Mouse (Mus musculus) thymus, postnatal 14 days (tissue): ENCODE results near the gene Atg7.
"Not testable (repeated sequence)": the region's sequence is repeated elsewhere in the genome, so short reads cannot be mapped to it uniquely, and the experiment has no call there.

ENCODE experiments used
- DNase-seq: peaks from one replicate; pipeline ENCODE4 v3.0.0; 2021

Gene Atg7

GRCm38 (mm10) chr6:114886012-114886411, 243.1 kb downstream of the Atg7 start:
- DNase-seq = no peak

DNA sequence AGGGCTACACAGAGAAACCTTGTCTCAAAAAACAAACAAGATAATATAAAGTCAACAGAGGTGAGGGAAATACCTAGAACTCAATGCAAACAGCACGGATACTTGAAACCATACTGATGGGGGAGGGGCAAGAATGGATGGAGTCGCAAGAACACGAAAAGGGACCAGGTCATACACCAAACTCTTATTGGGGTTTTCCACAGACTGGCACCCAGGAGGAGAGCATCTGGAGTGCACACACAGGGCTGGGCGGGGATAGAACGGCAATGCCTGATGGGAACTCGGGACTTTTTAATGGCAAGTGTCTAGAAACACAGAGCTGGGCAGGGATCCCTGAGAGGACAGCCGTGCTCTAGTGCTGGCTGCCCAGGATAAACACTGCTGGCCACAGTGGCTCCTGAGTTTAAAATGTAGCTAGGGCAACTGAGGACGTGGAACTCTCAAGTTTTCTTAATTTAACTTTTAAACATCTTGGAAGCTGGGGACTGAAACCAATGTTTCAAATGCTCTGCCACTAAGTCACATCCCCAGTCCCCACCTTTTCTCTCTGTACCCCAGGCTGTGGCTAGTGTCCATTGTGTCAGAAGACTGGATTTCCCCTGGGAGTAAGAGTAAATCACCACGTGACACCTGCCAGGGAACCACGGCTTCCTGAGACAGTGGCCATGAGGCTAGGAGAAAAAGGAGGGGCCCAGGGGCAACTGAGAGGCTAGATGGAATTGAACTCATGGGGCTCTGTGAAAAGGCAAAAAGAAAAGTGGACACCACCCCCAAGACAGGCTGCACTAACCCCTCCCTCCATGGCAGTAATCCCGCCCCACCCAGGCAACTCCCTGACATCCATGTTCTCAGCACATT, 243.8 kb downstream of the Atg7 start:
- no peak for DNase-seq

DNA sequence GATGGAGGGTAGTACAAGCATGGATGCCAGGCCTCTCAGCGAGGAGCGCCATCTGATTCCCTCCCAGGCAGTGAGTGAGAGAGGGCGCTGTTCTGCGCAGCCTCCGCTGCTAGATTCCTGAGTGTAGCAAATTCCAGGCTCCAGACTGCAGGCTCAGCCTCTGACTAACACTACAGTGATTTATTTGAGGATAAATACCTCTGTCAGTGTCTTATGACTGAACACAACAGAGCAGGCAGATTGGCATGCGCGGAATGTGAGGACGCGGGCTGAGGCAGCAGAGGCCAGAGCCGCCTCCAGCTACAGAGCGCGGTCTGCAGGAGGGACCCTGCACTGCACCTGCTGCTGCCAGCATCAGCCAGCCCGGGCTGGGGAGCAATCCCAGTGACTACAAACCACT, 246.0 kb downstream of the Atg7 start:
- no peak for DNase-seq

GRCm38 (mm10) chr6:114889971-114890370, 247.1 kb downstream of the Atg7 start:
- DNase-seq = not testable (repeated sequence)

GRCm38 (mm10) chr6:114890411-114891115, 247.7 kb downstream of the Atg7 start:
- DNase-seq = no peak

DNA sequence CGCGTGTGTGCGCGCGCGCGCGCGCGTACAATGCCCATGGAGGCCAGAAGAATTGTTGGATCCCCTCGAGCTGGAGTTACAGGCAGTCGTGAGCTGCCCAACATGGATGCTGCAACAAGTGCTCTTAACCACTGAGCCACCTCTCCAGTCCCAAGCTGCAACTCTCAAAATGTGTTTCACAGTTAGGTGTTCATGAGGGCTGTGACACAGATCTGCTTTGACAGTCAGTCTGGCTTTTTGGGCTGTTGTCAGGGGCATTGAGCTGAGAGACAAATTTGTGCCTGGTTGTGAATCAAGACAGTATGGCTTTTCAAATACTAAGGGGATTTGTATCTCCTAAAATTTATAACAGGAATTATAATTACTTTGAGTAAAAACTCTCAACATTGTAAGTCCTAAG, 248.4 kb downstream of the Atg7 start:
- DNase-seq = no peak

DNA sequence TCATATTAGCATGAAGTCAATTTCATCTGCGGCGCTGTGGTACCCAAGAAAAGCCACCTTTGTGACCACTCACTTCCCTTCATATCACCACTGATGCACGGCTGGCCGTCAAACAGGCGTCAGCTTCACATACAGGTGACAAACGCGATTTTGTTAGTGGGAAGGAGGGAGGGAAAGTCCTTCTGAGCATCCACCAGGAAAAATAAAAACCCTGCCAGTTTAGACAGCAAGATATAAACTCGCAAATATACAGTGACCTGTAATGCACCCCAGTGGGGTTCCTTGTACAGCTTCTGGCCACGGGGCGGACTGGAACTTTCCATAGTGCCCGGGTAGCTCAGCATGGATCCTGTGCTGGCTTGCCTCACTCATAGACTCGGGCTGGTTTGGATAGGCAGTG, 248.9 kb downstream of the Atg7 start:
- DNase-seq = no peak

GRCm38 (mm10) chr6:114892363-114892762, 249.5 kb downstream of the Atg7 start:
- no peak for DNase-seq

GRCm38 (mm10) chr6:114893427-114894209, 250.7 kb downstream of the Atg7 start:
- DNase-seq = peak; percentile 76

DNA sequence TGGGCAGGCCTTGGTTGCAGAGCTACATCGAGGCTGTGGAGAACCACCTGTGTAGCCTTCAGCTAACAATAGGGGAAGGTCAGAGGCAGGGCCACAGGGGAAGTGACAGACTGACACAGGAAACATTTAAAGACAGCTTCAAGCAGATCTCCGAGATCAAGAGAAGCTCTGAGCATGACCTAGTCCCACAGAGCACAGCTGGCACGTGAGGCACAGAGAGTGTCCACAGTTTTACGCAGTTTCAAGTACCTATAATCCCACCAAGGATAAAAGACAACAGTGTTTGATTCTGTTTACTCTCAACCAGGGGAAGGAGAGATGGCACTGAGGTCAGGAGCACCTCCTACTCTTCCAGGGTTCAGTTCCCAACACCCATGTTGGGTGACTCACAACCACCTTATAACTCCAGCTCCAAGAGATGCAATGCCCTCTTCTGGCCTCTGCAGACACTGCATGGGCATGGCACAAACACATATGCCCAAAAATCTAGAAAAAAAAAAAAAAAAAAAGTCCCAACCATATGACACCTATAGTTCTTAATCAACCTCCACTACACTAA, 251.7 kb downstream of the Atg7 start:
- DNase-seq = peak; percentile 62

DNA sequence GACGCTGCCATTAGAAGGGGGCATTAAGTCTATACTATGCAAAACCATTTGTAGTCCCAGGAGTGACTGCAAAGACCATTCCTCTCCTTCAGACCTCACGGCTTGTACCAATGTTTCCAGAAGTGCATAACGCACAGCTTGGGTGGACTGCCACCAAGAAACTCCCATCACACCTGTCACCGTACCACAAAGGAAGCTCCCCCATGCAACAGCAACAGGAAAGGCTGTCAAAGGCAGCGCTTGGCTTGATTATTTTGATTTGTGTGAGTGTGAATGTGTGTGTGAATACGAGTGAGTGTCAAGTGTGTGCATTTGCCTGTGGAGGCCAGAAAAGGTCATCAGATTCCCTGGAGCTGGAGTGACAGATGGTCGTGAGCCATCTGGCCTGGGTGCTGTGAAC, 252.3 kb downstream of the Atg7 start:
- no peak for DNase-seq

- no peak for DNase-seq
Measured at GRCm38 (mm10) chr6:114896281-114896680, 253.4 kb downstream of the Atg7 start.

- no peak for DNase-seq
Measured at GRCm38 (mm10) chr6:114898949-114899348, 256.1 kb downstream of the Atg7 start.

DNA sequence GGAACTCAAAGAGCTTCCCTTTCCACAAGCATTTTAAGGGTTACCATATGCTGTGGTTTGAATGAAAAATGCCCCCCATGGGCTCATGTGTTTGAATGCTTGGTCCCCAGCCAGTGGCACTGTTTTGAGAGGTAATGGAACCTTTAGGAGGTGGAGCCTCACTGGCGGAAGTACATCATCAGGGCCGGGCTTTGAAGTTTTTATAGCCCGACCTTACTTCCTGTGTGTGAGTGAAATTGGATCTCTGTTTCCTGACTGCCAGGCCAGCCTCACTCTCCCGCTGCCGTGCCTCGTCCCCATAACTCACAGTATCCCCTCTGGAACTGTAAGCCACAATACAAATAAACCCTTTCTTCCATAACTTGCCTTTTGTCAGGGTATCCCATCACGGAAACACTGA, 256.8 kb downstream of the Atg7 start:
- DNase-seq = no peak

DNA sequence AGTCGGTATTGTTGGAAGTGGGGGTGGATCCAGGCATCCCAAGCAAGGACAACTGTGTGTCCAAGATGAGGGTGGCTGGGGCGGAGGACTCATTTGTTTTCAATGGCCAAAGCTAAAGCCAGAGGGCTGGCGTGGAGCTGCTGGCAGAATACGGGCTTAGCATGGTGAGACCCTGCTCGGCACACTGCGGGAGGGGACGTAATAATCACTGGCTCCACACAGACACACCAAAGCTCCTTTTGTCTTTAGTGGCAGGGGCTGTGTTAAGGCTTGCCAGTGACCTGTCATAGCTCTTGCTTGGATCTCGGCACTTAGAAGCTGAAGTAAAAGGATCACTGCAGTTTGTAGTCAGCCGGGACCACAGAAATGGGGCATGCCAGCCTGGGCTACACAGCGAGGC, 257.3 kb downstream of the Atg7 start:
- DNase-seq = no peak

GRCm38 (mm10) chr6:114901321-114901824, 258.5 kb downstream of the Atg7 start:
- no peak for DNase-seq

DNA sequence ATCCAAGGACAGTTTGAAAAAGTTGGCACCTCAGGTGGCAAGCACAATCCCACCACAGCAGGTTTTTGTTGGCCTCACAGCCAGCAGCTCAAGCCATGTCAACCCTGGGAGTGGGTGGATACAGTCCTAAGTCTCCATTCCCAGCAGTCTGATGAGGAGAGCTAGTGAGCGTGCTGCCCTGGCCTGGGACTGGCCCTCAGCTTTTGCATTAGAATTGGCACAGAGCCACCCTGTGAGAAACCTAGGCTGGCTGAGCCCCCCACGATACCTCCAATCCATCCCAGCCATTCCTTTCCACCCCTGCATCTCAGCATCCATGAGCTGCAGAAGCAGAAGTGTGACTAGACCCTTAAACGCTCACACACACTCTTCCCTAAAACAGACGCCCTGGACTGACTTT, 259.0 kb downstream of the Atg7 start:
- no peak for DNase-seq

- DNase-seq = no peak
Measured at GRCm38 (mm10) chr6:114904233-114904632, 261.3 kb downstream of the Atg7 start.

- DNase-seq = no peak
Measured at GRCm38 (mm10) chr6:114904818-114905217, 261.9 kb downstream of the Atg7 start.

GRCm38 (mm10) chr6:114905253-114906028, 262.5 kb downstream of the Atg7 start:
- DNase-seq = no peak

DNA sequence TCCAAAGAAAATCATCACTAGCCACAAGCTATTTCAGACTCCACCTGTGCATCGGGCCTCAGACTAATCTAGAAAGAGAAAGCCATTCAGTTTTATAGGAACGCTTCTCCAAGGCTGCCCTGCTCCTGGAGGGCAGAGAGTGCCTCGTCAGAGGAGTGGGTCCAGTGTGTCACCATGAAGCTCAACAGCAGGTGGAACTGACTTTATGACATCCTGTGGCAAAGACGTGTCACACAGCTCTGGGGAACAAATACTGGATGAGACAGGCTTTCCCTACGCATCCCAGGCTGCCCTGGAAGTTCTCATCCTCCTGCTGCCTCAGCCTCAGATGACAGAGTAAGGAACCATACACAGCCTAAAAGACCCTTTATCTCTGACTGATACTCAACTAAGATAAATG, 263.3 kb downstream of the Atg7 start:
- no peak for DNase-seq

GRCm38 (mm10) chr6:114907459-114907858, 264.6 kb downstream of the Atg7 start:
- no peak for DNase-seq
